Mouse (Mus musculus) adrenal gland, postnatal 4 days (tissue): ENCODE results near the gene Gmfg. TPM values are rescaled to one million over a fixed set of nuclear protein-coding genes. Genes with fewer than 3 reads are reported as not detected.
A peak's percentile ranks its signal among the peaks of the same experiment; 100 is the strongest.

Experiments used
- DNase-seq, 2 experiments: peaks; one replicate each; pipeline ENCODE4 v3.0.0; 2021 to 2022; ENCODE audit warnings: low spot score in 2 of 2, mixed read lengths in 2 of 2
- long read RNA-seq, 2 experiments: library from polyadenylated mRNA; stranded (forward); transcript quantifications; one replicate each; pipeline ENCODE4 v2.0.0; 2021
- total RNA-seq, 2 experiments: library from RNA; stranded (reverse); gene quantifications; 2 replicates each; pipeline ENCODE4 v1.2.3; 2021

The Gmfg gene
- 10 to 100 TPM; 17.1 to 21.0 TPM for total RNA-seq
- long read RNA-seq, experiment 1, transcript Gmfg-201 (7 exons, 637 nt), result major isoform, 14 of 16 reads
- long read RNA-seq, experiment 1, partial matches to known transcripts, result 1 of 16 reads
- long read RNA-seq, experiment 1, other reads (novel, unspliced or antisense), result 1 of 16 reads
- long read RNA-seq, experiment 2, transcript Gmfg-201 (7 exons, 637 nt), result major isoform, 8 of 9 reads
- long read RNA-seq, experiment 2, partial matches to known transcripts, result 1 of 9 reads
- long read RNA-seq, experiment 2, other reads (novel, unspliced or antisense), result 0 of 9 reads

DNA sequence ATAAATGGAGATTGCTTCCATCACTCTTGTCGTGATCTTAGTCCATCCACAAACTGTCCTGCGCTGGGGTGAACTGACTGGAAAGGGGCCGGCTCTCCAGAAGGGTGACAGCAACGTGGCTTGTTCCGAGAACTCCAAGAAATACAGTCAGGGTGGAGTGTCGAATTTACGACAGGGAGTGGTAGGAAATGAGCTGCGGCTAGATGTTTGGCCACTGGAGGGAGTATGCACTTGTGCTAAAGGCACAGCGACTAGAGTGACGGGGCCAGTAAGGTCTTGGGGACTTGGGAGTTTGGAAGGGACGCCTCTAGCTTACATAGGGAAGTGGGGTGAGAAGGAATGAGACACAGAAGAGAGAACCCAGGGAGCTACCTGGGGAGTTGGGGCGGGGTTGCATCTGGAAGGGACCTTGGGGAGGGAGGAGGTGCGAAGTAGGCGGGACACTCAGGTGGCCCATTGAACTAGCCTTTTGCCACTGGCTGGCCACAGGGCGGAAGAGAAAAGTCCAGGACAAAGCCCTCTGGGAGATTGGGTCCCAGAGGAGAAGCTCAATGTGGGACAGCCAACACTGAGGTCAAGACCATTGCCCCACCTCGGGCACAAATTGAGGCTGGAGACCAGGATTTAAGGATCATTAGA is at the start of gene Gmfg:
Gene Gmfg (plus strand): TSS at position 516 of the 639 bp plus-strand sequence.
- peak in 1 of 2 experiments; percentile 60 for DNase-seq

DNA sequence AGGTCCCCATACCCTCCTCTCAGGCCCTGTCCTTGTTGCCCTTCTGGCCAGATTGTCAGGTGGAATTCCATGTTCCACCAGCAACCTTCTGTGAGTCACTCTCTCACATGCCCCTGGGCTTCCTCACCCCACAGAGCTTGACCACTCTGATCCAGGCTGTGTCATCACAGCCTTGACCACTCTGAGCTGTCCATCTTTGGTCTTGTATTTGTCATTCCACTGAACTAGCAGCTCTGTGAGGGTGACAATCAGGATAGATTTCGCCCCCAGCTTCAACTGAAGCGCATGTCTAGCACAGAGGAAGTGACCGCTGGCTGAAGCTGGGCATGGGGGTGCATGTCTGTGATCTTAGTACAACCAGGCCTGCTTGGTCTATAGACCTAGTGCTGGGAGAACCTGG is 46.9 kb upstream of the Gmfg start:
- DNase-seq, result no peak

DNA sequence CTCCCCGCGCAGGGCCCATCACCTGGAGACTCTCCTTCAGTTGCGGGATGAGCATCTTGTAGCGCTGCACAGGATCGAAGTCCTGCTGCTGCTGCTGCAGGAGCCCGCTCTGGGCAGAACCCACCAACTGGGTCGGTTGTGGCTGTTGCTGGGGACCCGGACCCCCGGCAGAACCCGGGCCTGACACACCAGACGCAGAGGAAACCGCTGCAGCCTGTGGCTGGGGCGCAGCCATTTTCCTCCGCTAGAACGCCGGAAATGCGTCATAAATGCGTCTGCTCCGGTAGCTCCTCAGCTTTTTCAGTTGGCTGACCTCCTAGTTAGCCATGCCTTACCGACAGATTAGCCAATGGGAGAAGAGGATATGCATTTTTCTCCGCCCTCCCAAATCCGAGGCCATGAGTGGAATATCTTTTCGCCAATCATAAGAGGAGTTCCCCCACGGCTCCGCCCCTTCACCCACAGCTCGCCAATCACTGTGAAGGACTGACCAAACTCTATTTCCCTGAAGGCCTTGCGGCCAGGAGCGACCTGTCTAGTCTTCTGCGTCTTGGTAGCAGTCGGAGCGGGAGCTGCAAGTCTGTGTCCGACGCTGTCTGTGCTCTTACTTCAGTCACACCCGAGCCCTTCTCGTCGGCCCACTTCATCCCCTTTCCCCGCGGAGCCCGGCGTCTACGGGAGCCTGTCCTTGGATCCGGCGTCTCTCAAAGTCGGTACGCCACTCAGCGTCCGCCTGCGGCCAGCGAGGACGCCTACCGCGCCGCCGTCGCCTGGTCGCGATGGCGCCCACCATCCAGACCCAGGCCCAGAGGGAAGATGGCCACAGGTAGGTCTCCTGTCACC is 44.6 kb upstream of the Gmfg start, which contains the start of the genes Med29 and Paf1:
Gene Med29 (minus strand): TSS at position 280 of the 843 bp plus-strand sequence.
Gene Paf1 (plus strand): TSS at position 523 of the 843 bp plus-strand sequence.
- DNase-seq, result peak in 1 of 2 experiments; percentile 91

DNA sequence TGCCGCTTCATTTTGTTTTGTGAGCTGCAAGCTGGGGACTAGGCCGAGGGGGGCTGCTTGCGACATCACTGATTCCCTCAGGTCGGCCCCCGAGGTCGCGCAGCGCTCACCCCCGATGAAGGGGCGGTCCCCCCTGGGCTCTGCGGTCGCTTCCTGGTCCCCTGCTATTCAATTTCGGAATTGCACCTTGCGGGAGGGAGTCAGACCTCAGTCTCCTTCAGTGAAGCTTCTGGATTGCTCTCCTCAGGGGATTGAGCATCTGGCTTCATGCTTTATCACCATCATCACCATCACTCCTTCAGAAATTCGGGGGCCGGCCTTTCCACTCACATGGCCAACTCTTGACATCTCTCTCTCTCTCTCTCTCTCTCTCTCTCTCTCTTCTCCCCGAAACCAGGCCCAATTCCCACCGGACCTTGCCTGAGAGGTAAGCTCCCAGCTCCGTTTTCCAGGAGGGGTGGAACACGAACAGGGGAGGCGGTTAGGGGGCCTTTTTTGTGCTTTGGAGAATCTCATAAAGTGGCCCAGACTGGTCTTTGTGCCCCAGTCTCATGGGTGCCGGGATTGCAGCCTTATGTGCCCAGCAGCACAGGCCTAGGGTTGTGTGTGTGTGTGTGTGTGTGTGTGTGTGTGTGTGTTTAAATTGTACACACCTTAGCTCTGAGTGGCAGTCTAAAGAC is 43.8 kb upstream of the Gmfg start:
- no peak for DNase-seq

DNA sequence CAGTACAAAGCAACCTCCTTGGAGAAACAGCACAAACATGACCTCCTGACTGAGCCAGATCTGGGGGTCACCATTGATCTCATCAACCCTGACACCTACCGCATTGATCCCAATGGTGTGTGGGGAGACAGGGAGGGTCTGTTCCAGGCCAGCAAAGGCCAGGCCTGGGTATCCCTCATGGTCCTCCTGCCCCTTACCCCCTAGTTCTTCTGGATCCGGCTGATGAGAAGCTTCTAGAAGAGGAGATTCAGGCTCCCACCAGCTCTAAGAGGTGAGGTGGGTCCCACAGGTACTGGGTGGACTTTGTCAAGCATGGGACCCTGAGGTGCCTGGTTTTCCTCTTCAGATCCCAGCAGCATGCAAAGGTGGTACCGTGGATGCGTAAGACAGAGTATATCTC is 41.8 kb upstream of the Gmfg start:
- DNase-seq, result no peak

- no peak for DNase-seq
These were observed 39.2 kb upstream of the Gmfg start for GRCm38 (mm10) chr7:28398000-28398399.

DNA sequence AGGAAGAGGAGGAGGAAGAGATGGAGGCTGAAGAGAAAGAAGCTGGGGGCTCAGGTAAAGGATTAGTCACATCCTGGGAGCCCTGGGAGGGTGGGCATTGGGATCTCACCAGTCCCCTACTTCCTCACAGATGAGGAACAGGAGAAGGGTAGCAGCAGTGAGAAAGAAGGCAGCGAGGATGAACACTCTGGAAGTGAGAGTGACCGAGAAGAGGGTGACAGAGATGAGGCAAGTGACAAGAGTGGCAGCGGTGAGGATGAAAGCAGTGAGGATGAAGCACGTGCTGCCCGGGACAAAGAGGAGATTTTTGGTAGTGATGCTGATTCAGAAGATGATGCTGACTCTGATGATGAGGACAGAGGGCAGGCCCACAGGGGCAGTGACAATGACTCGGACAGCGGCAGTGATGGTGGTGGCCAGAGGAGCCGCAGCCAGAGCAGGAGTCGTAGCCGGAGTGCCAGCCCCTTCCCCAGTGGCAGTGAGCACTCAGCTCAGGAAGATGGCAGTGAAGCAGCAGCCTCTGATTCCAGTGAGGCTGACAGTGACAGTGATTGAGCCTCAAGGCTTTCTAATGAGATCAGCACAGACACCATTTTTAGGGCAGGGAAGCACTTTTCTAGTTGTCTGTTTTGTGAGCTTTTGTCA is 38.4 kb upstream of the Gmfg start:
- no peak for DNase-seq

DNA sequence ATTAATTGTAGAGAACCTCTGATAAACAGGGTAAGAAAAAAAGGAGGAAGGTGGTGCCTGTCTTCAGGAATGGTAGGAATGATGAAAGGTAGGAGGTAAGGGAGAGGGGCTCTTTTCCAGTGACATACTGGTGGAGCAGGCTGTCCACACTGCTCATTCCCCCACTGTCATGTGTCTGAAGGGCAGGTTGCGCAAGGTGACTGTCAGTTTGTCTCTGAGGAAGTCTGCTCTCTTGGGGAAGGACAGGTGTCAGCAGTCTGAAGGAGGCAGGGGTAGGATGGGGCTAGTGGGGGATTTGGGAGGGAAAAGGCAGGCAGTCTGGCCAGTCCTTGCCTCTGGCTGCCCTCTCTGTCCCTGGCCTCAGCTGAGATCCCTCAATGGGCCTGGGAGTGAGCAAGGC is 36.2 kb upstream of the Gmfg start:
- DNase-seq, result no peak

- no peak for DNase-seq
These were observed 35.3 kb upstream of the Gmfg start for GRCm38 (mm10) chr7:28401942-28402341.

GRCm38 (mm10) chr7:28410841-28411475 is 26.3 kb upstream of the Gmfg start:
- DNase-seq, result peak in 1 of 2 experiments; percentile 28

GRCm38 (mm10) chr7:28412826-28413225 is 24.4 kb upstream of the Gmfg start:
- no peak for DNase-seq

- no peak for DNase-seq
These were observed 19.9 kb upstream of the Gmfg start for GRCm38 (mm10) chr7:28417368-28417767.

DNA sequence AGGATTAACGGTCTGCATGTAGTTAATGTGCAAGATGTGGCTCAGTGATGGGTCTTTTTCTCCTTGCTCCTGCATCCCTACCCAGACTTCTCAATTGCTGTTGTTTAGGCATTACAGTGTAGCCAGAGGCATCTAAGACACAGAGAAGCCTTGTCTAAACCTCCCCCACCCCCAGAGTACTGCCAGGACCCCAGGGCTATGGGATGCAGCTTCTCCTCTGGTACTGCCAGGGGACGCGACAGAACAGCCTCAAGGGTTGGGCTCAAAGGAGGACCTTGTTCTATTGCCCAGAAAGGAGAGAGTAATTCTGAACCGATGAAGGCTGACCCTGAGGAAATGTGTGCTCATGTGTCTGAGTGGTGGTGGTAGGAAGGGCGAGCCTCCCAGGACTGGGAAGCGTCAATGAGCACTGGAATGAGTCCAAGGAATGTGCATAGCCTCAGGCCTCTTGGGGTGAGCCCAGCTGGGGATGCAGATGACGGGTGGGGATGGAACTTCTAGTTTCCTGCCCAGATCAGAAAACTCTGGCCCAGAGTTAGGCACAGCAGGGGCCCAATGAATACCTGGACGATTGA is 19.1 kb upstream of the Gmfg start:
- no peak for DNase-seq

DNA sequence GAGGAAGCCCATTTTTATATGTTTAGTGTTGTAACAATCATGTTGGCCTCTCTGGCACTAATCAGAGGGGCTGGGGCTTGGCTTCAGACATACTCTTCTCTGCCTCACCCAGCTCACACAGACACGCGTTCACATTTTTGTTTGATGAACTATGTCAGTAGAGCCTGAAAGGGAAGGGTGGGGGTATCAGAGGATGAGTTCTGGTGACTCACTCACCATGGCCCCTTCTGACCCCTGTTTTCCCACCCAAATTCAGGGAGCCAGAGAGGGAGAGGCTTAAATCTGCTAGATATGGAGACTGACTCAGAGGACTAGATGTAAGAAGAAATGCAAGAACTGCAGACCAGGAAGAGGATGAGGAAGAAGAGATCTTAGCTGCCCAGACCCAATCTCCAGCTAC is 17.8 kb upstream of the Gmfg start:
- DNase-seq, result no peak

- no peak for DNase-seq
These were observed 14.2 kb upstream of the Gmfg start for GRCm38 (mm10) chr7:28423018-28423417.

DNA sequence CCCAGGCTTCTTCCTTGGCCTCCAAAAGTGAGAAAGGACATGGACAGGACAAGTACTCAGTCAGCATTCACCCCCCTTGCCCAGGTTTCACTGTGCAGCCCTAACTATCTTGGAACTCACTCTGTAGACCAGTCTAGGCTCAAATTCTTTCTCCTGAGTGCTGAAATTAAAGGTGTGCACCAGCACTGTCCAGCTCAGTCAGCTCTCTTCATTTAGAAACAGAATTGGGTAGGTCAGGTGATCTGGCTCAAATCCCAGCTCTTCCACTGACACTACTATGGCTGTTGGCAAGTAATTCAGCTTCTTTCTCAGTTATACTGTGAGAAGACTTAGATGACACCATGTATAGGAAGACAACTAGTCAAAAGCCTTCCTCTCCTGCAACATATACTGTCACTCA is 9.5 kb upstream of the Gmfg start:
- DNase-seq, result no peak

- DNase-seq, result no peak
These were observed 6.7 kb upstream of the Gmfg start for GRCm38 (mm10) chr7:28430512-28430911.

DNA sequence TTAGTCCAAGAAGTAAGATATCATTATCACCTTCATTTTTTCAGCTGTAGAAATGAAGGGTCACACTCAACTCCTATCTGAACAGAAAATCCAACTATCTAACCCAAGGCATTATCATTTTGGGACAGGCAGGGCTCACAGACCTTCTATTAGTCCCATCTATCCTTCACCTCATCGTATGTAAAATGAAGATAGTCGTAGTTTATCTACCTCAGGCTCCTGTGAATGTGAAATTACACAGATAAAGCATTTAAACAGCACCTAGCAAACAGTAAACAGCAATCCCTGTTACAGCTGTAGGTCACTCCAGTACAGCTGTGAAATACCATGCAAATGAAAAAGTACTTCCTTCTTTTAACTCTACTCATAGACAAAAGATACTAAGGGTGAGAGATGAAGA is 5.0 kb upstream of the Gmfg start:
- no peak for DNase-seq

- DNase-seq, result no peak
These were observed 1.5 kb upstream of the Gmfg start for GRCm38 (mm10) chr7:28435660-28436259.
